Mouse (Mus musculus) lung, postnatal 4 days (tissue): ENCODE data around the gene Slc16a14.

Source experiments
- DNase-seq, 2 experiments: peaks; one replicate each; pipeline ENCODE4 v3.0.0; 2021

The Slc16a14 gene

DNA sequence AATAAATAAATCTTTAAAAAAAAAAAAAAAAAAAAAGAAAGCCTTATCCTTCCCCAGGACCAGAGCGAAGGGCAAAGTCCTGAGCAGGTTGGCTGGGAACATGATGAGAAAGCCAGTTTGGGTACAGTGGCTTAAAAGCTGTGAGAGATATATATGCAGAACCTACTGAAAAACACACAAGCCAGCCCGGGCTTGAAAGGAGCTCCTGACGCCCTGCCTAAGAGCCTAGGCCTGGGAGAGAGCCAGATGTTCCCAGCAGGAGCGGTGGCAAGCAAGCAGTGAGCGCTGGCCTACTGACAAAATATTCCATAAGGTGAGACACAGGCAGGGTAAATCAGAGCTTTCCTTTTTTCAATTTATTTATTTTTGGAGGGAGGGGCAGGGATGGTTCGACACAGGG, 68.7 kb downstream of the Slc16a14 start:
- DNase-seq: no peak

DNA sequence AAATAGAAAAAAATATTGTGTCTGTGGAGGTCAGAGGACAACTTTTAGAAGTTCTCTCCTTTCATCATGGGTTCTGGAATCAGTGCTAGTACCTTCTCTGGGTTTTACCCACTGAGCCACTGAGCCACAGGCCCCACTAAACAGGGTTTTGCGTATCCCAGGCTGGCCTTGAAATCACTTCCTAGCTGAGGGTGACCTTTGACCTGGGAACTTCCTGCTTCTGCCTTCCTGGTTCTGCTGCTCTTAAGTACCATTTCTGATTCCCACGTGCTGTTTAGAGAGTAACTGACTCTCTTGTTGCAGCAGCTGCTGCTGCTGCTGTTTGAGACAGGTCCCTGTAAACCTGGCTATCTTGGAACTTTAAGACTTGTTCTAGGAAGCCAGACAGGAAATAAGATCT, 70.3 kb downstream of the Slc16a14 start:
- DNase-seq: no peak

DNA sequence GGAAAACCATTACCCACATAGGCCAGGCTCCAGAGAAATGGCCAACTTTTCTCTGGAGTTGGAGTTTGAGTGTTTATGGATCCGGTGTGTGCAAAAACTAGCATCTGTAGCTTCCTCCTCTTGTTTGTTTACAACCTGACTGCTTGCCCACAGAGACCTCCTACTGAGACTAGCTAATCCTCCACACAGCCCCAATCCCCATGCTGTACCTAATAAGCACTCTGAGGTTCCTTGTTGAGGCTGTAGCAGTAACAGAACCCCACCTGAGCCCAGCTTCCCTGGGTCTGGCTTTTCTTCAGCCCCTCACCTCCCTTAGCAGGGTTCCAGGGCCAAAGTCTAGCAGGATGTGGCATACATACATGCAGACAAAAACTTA, 73.7 kb downstream of the Slc16a14 start:
- no peak for DNase-seq

DNA sequence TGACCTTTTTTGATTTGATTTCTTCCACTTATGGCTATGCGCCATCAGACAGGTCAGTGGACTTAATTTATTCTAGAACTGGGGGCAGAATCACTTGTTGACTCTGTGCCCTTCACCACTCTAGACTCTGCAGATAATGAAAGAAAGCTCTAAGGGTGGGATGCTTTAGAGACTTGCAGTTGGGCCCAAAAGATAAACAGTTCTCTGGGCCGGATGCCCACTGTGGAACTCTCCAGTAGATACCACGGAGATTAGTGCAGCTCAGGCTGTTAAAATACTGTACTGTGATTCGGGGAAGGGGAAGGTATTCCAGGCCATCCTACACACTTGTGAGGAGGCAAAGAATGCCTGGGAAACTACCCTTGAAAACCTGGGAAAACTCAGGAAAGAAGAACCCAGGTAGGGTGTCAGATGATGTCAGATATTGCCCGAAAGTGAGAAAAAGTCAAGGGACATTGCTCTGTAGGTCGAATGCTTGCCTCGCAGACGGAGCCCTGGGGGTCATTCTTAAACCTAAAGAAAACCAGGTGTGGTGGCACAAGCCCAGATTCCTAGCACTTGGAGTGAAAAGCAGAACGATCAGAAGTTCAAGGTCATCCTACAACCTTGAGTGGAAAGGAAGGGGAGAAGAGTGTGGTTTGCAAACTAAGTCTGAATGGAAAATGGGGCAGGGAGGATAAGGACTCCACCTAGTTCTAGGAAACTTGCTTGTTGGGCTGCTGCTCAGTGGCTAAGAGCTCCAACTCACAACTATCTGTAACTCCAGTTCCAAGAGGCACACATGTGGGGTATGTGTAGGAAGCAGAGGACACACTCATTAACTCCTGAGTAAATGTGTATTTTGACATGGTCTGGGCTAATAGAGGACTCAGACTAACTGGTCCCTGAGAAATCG, 74.3 kb downstream of the Slc16a14 start:
- no peak for DNase-seq

DNA sequence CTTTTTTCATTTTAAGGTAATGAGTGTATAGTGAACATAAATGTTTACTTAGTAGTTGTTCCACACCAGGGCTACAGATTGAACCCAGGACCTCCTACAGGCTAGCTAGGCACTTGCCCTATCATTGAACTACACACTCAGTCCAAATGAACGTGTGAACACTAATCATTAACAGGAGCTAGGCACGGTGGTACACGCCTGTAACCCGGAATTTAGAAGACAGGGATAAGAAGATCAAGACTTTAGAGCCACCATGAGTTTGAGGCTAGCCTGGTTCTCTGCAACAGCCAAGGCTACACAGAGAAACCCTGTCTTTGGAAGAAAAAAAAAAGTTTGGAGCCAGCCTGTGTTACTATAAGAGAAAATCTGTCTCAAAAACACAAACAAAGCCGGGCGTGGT, 75.3 kb downstream of the Slc16a14 start:
- DNase-seq: no peak
